Mouse (Mus musculus) ES-Bruce4 (cell line): ENCODE data around the gene Unc5c.

Experiments
- CTCF ChIP-seq: IDR thresholded peaks from one replicate; pipeline ENCODE4 v1.8.1; 2011; ENCODE audit warnings: low read depth, low read length
- EP300 ChIP-seq: IDR thresholded peaks from 2 replicates; pipeline ENCODE4 v1.6.1; 2011; ENCODE audit warnings: low read depth, low read length; ENCODE audit not compliant: insufficient read depth

DNA sequence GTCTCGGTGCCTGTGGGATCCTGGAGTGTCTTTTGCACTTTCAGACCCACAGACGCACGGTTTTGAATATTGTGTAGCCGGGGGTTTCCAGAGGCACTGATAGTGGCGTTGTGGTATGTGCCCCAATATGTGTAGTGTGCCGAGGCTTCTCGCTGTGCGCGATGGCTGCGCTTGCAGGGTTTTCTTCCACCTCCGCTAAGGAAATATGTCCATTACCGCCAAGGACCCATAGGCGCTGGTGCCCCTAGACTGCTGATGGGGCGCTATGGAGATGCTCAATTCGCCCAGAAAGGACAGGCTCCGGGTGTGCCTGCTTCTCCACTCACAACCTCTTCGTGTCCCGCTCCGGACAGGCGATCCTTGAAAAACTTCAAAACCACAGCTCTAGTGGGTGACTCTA, 1.0 kb downstream of the Unc5c start:
- TF ChIP-seq EP300 (no peak), CTCF (no peak)
